Mouse (Mus musculus) liver, embryonic 12.5 days (tissue): ENCODE results near the gene Cnn2. TPM values are rescaled to one million over a fixed set of nuclear protein-coding genes. Genes with fewer than 3 reads are reported as not detected.

Experiments used
- ATAC-seq: fragments of 200-750 bp; cut with Nextera tagmentation; 2 replicates; pipeline ENCODE4 v1.8.0; 2017; ENCODE audit warnings: moderate number of reproducible peaks, mild to moderate bottlenecking, moderate library complexity
- H3K27ac ChIP-seq: fragments of 300-500 bp; sonication (generic); 2 replicates; pipeline ENCODE4 v1.5.1; 2016; ENCODE audit warnings: mild to moderate bottlenecking
- H3K27me3 ChIP-seq: fragments of 300-500 bp; sonication (generic); replicated peaks from 2 replicates; pipeline ENCODE4 v1.6.1; 2016; ENCODE audit warnings: mild to moderate bottlenecking, moderate library complexity
- H3K36me3 ChIP-seq: fragments of 300-500 bp; sonication (generic); 2 replicates; pipeline ENCODE4 v1.6.1; 2016; ENCODE audit warnings: mild to moderate bottlenecking, moderate library complexity
- H3K4me1 ChIP-seq: fragments of 300-500 bp; sonication (generic); 2 replicates; pipeline ENCODE4 v1.6.1; 2016
- H3K4me2 ChIP-seq: fragments of 300-500 bp; sonication (generic); 2 replicates; pipeline ENCODE4 v1.6.1; 2016; ENCODE audit warnings: mild to moderate bottlenecking, moderate library complexity
- H3K4me3 ChIP-seq: fragments of 300-500 bp; sonication (generic); 2 replicates; pipeline ENCODE4 v1.5.1; 2016; ENCODE audit warnings: mild to moderate bottlenecking, moderate library complexity
- H3K9ac ChIP-seq: fragments of 300-500 bp; sonication (generic); 2 replicates; pipeline ENCODE4 v1.6.1; 2016; ENCODE audit warnings: mild to moderate bottlenecking, moderate library complexity
- H3K9me3 ChIP-seq: fragments of 300-500 bp; sonication (generic); replicated peaks from 2 replicates; pipeline ENCODE4 v1.6.1; 2016; ENCODE audit warnings: mild to moderate bottlenecking, moderate library complexity
- WGBS: fragments of 180-500 bp; shearing (Covaris S2); methylation state at CpG from one replicate; pipeline ENCODE4 v1.1.7; 2016; ENCODE audit not compliant: insufficient replicate concordance; 5-methylcytosine and 5-hydroxymethylcytosine counted together
- polyA plus RNA-seq: library from polyadenylated mRNA; unstranded; fragments of >200 nt; fragmentation: Nextera tagmentation; extraction: Ambion mirVana; gene quantifications from 2 replicates; pipeline ENCODE4 v1.2.1, GENCODE M21; 2016

Gene Cnn2
- polyA plus RNA-seq, 1 experiment from 2014 or later, result 75.4 TPM

GRCm38 (mm10) chr10:80016511-80016910, 28.1 kb downstream of the Cnn2 start, which contains the start of gene Arhgap45:
Gene Arhgap45, plus strand, starts transcription at chr10:80016653.
- peak; percentile 74 for ATAC-seq
- Histone ChIP-seq H3K36me3 (peaks cover 65% of the 10 kb centered on the region), H3K4me1 (peaks cover 68% of the 10 kb centered on the region), H3K27ac (peak within 1 kb of the TSS; percentile 85), H3K9ac (peak within 1 kb of the TSS; percentile 70), H3K4me3 (peak within 1 kb of the TSS; percentile 62), H3K4me2 (peak within 1 kb of the TSS; percentile 82), H3K27me3 (peaks cover 24% of the 10 kb centered on the region), H3K9me3 (no peaks in the 10 kb centered on the region)
- WGBS, result 18% methylated on average over 11 of the region's 11 CpGs

- Histone ChIP-seq H3K9me3 (no peaks in the 10 kb centered on the region), H3K4me1 (peaks cover 68% of the 10 kb centered on the region), H3K9ac (peak overlapping the region; percentile 70), H3K27me3 (peaks cover 24% of the 10 kb centered on the region), H3K36me3 (peaks cover 65% of the 10 kb centered on the region), H3K4me2 (peak overlapping the region; percentile 82), H3K27ac (peak overlapping the region; percentile 85), H3K4me3 (peak overlapping the region; percentile 62)
- 33% methylated on average over 10 of the region's 10 CpGs for WGBS
- peak; percentile 21 for ATAC-seq
Observed at GRCm38 (mm10) chr10:80016931-80017330, 28.5 kb downstream of the Cnn2 start.

- Histone ChIP-seq H3K9me3 (no peaks in the 10 kb centered on the region), H3K27ac (peak overlapping the region; percentile 85), H3K27me3 (peaks cover 24% of the 10 kb centered on the region), H3K36me3 (peaks cover 65% of the 10 kb centered on the region), H3K4me3 (peak overlapping the region; percentile 62), H3K4me1 (peaks cover 68% of the 10 kb centered on the region), H3K4me2 (peak overlapping the region; percentile 82), H3K9ac (peak overlapping the region; percentile 70)
- ATAC-seq, result peak; percentile 31; the same call in 1 of the 2 replicates
- 8% methylated on average over 3 of the region's 3 CpGs for WGBS
Observed at GRCm38 (mm10) chr10:80017361-80017760, 29.0 kb downstream of the Cnn2 start.

- peaks cover 65% of the 10 kb centered on the region for H3K36me3 ChIP-seq
- H3K4me2 ChIP-seq, result peak overlapping the region; percentile 82
- peaks cover 24% of the 10 kb centered on the region for H3K27me3 ChIP-seq
- H3K9ac ChIP-seq, result peak overlapping the region; percentile 70
- peak overlapping the region; percentile 85 for H3K27ac ChIP-seq
- ATAC-seq, result no peak
- no peaks in the 10 kb centered on the region for H3K9me3 ChIP-seq
- peaks cover 69% of the 10 kb centered on the region for H3K4me1 ChIP-seq
- WGBS, result 37% methylated on average over 14 of the region's 14 CpGs
- peak overlapping the region; percentile 62 for H3K4me3 ChIP-seq
Observed at GRCm38 (mm10) chr10:80017771-80018170, 29.4 kb downstream of the Cnn2 start.

GRCm38 (mm10) chr10:80018739-80019297, 30.4 kb downstream of the Cnn2 start:
- Histone ChIP-seq H3K27ac (peak overlapping the region; percentile 84), H3K36me3 (peaks cover 62% of the 10 kb centered on the region), H3K27me3 (peaks cover 15% of the 10 kb centered on the region), H3K9me3 (no peaks in the 10 kb centered on the region), H3K9ac (peak overlapping the region; percentile 56), H3K4me3 (peak overlapping the region; percentile 35), H3K4me1 (peaks cover 73% of the 10 kb centered on the region), H3K4me2 (peak overlapping the region; percentile 73)
- ATAC-seq, result peak; percentile 74
- whole genome bisulfite sequencing, result 8% methylated on average over 13 of the region's 15 CpGs

- peak overlapping the region; percentile 35 for H3K4me3 ChIP-seq
- H3K4me1 ChIP-seq, result peaks cover 73% of the 10 kb centered on the region
- H3K9me3 ChIP-seq, result no peaks in the 10 kb centered on the region
- peak overlapping the region; percentile 73 for H3K4me2 ChIP-seq
- peaks cover 7% of the 10 kb centered on the region for H3K27me3 ChIP-seq
- H3K27ac ChIP-seq, result peak overlapping the region; percentile 84
- peak; percentile 40 for ATAC-seq
- 56% methylated on average over 20 of the region's 20 CpGs for WGBS
- H3K9ac ChIP-seq, result peak overlapping the region; percentile 56
- peaks cover 59% of the 10 kb centered on the region for H3K36me3 ChIP-seq
Observed at GRCm38 (mm10) chr10:80019471-80020131, 31.2 kb downstream of the Cnn2 start.

- Histone ChIP-seq H3K4me2 (peak overlapping the region; percentile 73), H3K4me1 (peaks cover 73% of the 10 kb centered on the region), H3K9me3 (no peaks in the 10 kb centered on the region), H3K36me3 (peaks cover 59% of the 10 kb centered on the region), H3K9ac (no peak overlapping the region), H3K27ac (peak overlapping the region; percentile 32; the same call in 1 of the 2 replicates), H3K4me3 (no peak overlapping the region; the same call in 1 of the 2 replicates), H3K27me3 (peaks cover 1% of the 10 kb centered on the region; the same call in 1 of the 2 replicates)
- ATAC-seq, result no peak
- WGBS, result 67% methylated on average over 11 of the region's 11 CpGs
Observed at GRCm38 (mm10) chr10:80020191-80020590, 31.8 kb downstream of the Cnn2 start.

- H3K4me1 ChIP-seq, result peaks cover 74% of the 10 kb centered on the region
- H3K9me3 ChIP-seq, result no peaks in the 10 kb centered on the region
- H3K36me3 ChIP-seq, result peaks cover 59% of the 10 kb centered on the region
- H3K27ac ChIP-seq, result no peak overlapping the region
- no peak overlapping the region for H3K9ac ChIP-seq
- H3K27me3 ChIP-seq, result no peaks in the 10 kb centered on the region
- H3K4me2 ChIP-seq, result peak overlapping the region; percentile 73; the same call in 1 of the 2 replicates
- 80% methylated on average over 18 of the region's 18 CpGs for WGBS
- H3K4me3 ChIP-seq, result no peak overlapping the region
- no peak for ATAC-seq
Observed at GRCm38 (mm10) chr10:80020603-80021319, 32.4 kb downstream of the Cnn2 start.

GRCm38 (mm10) chr10:80021320-80021641, 32.9 kb downstream of the Cnn2 start:
- ATAC-seq, result no peak
- 86% methylated on average over 13 of the region's 13 CpGs for WGBS
- Histone ChIP-seq H3K9ac (no peak overlapping the region), H3K4me2 (no peak overlapping the region), H3K4me3 (no peak overlapping the region), H3K27me3 (no peaks in the 10 kb centered on the region), H3K36me3 (peaks cover 60% of the 10 kb centered on the region), H3K9me3 (no peaks in the 10 kb centered on the region), H3K27ac (no peak overlapping the region), H3K4me1 (peaks cover 74% of the 10 kb centered on the region)

GRCm38 (mm10) chr10:80022164-80022563, 33.8 kb downstream of the Cnn2 start:
- Histone ChIP-seq H3K4me3 (no peak overlapping the region), H3K4me2 (no peak overlapping the region), H3K27me3 (no peaks in the 10 kb centered on the region), H3K9ac (no peak overlapping the region), H3K9me3 (no peaks in the 10 kb centered on the region), H3K27ac (no peak overlapping the region), H3K4me1 (peaks cover 69% of the 10 kb centered on the region), H3K36me3 (peaks cover 69% of the 10 kb centered on the region)
- ATAC-seq, result no peak
- 87% methylated on average over 12 of the region's 12 CpGs for WGBS

- Histone ChIP-seq H3K27me3 (no peaks in the 10 kb centered on the region), H3K4me2 (no peak overlapping the region), H3K9me3 (no peaks in the 10 kb centered on the region), H3K9ac (no peak overlapping the region), H3K4me3 (no peak overlapping the region), H3K27ac (no peak overlapping the region), H3K4me1 (peaks cover 69% of the 10 kb centered on the region), H3K36me3 (peaks cover 75% of the 10 kb centered on the region)
- WGBS, result 84% methylated on average over 8 of the region's 8 CpGs
- no peak for ATAC-seq
Observed at GRCm38 (mm10) chr10:80022806-80023205, 34.4 kb downstream of the Cnn2 start.

- Histone ChIP-seq H3K36me3 (peaks cover 85% of the 10 kb centered on the region), H3K9me3 (no peaks in the 10 kb centered on the region), H3K4me3 (no peak overlapping the region), H3K4me1 (peaks cover 72% of the 10 kb centered on the region), H3K27me3 (no peaks in the 10 kb centered on the region), H3K9ac (no peak overlapping the region), H3K27ac (peak overlapping the region; percentile 43; the same call in 1 of the 2 replicates), H3K4me2 (no peak overlapping the region)
- no peak for ATAC-seq
- 79% methylated on average over 5 of the region's 5 CpGs for WGBS
Observed at GRCm38 (mm10) chr10:80023758-80024157, 35.4 kb downstream of the Cnn2 start.
